Mouse (Mus musculus) kidney, adult 2 months (tissue): ENCODE measurements around the gene Ube2m.

Experiments used
- CTCF ChIP-seq: fragments of 200-500 bp; conservative IDR thresholded peaks from 2 replicates; pipeline ENCODE4 v1.5.1; 2011; ENCODE audit warnings: low read depth, mild to moderate bottlenecking, control low read depth, low read length, moderate library complexity, mixed read lengths; ENCODE audit not compliant: insufficient read depth, insufficient read length
- POLR2A ChIP-seq: fragments of 200-500 bp; IDR thresholded peaks from one replicate; pipeline ENCODE4 v1.6.1; 2011; ENCODE audit warnings: low read depth, low read length, control low read depth

- TF ChIP-seq CTCF (no peak), POLR2A (no peak)
These were observed 3.2 kb upstream of the Ube2m start for GRCm38 (mm10) chr7:13041256-13041655.
